Mouse (Mus musculus) small intestine, adult 2 months (tissue): ENCODE results near the gene Xrcc5. TPM values are rescaled to one million over a fixed set of nuclear protein-coding genes. Genes with fewer than 3 reads are reported as not detected.

Source experiments
- H3K27ac ChIP-seq: fragments of 200-500 bp; 2 replicates; pipeline ENCODE4 v1.5.1; 2012; ENCODE audit warnings: low read depth, low read length, control low read depth, inconsistent platforms; ENCODE audit not compliant: insufficient read depth
- H3K27me3 ChIP-seq: fragments of 200-500 bp; 2 replicates; pipeline ENCODE4 v1.6.1; 2012; ENCODE audit warnings: mild to moderate bottlenecking, moderate library complexity, low read length, inconsistent platforms; ENCODE audit not compliant: control insufficient read depth, insufficient read depth
- H3K36me3 ChIP-seq: fragments of 200-500 bp; 2 replicates; pipeline ENCODE4 v1.6.1; 2012; ENCODE audit warnings: mild to moderate bottlenecking, low read length, control low read depth, inconsistent platforms; ENCODE audit not compliant: control insufficient read depth, insufficient read depth
- H3K4me1 ChIP-seq: fragments of 200-500 bp; 2 replicates; pipeline ENCODE4 v1.6.1; 2012; ENCODE audit warnings: low read length, inconsistent platforms, mixed read lengths; ENCODE audit not compliant: control insufficient read depth, insufficient read depth, insufficient read length
- H3K4me3 ChIP-seq: fragments of 200-500 bp; 2 replicates; pipeline ENCODE4 v1.5.1; 2012; ENCODE audit warnings: low read depth, mild to moderate bottlenecking, control low read depth, inconsistent platforms, low read length, moderate library complexity
- CTCF ChIP-seq: fragments of 200-500 bp; IDR thresholded peaks from 2 replicates; pipeline ENCODE4 v1.5.1; 2012; ENCODE audit warnings: low read depth, mild to moderate bottlenecking, control low read depth, inconsistent platforms, low read length, moderate library complexity, mixed read lengths; ENCODE audit not compliant: insufficient replicate concordance, insufficient read length; ENCODE audit errors: extremely low read depth
- POLR2A ChIP-seq: fragments of 200-500 bp; IDR thresholded peaks from 2 replicates; pipeline ENCODE4 v1.6.1; 2012; ENCODE audit warnings: low read depth, mild to moderate bottlenecking, control low read depth, inconsistent platforms, low read length, moderate library complexity
- WGBS: fragments of 180-500 bp; shearing (Covaris S2); methylation state at CpG from one replicate; pipeline ENCODE4 v1.1.7; 2018; 5-methylcytosine and 5-hydroxymethylcytosine counted together
- polyA plus RNA-seq: library from polyadenylated mRNA; depleted of rRNA; stranded (reverse); fragments of >200 nt; gene quantifications from 2 replicates; pipeline ENCODE4 v1.2.3, GENCODE M21; 2012

The Xrcc5 gene
- polyA plus RNA-seq, 1 experiment, result 0.57 TPM

DNA sequence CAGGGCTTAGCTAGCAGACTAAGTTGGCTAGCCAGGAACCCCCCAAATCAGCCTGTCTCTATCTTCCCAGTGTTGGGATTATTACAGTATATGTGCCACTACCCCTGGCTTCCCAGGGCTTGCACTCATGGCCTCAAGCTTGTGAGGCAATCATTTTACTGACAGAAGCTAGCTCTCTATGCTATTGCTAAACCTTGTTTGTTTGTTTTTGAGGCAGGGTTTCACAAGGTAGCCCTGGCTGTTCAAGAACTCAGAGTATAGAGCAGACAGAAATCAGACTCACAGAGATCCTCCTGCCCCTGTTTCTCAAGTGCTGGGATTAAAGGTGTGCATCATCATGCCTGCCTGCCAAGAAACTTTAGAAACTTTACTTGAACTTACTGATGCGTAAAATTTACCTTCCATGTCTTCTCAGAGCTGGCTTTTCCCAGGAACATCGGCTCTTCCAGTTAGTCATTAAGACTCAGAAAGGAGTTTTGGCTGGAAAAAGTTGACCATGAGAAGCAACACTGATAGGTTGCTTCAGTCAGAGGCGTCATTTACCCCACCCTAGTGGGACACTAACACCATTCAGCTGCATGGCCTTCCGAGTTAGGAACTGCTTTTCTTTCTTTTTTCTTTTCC, 18.6 kb upstream of the Xrcc5 start:
- TF ChIP-seq POLR2A (no peak), CTCF (no peak)
- Histone ChIP-seq H3K27ac (no peak overlapping the region), H3K27me3 (no peaks in the 10 kb centered on the region), H3K36me3 (no peaks in the 10 kb centered on the region), H3K4me3 (no peak overlapping the region), H3K4me1 (no peaks in the 10 kb centered on the region; the same call in 1 of the 2 replicates)
- WGBS, result 89% methylated on average over 4 of the region's 4 CpGs

DNA sequence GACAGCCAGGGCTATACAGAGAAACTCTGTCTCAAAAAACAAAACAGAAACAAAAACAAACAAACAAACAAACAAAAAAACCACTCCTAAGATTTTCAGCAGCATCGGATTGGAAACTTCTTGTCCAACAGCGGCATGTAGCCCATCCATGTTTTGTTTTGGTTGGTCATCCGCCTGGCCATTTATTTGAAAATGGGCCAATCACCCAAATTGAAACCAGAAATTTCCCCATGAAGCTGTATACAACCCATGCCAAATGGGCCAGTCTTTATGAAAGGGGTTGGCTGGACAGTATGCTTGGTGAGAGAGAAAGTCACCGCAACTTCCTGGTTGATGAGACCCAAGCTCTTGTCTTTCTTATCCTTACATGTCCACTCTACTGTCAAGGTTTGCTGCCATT, 16.3 kb upstream of the Xrcc5 start:
- 93% methylated on average over 4 of the region's 4 CpGs for WGBS
- Histone ChIP-seq H3K27ac (no peak overlapping the region), H3K4me1 (no peaks in the 10 kb centered on the region; the same call in 1 of the 2 replicates), H3K27me3 (no peaks in the 10 kb centered on the region), H3K4me3 (no peak overlapping the region), H3K36me3 (no peaks in the 10 kb centered on the region)
- TF ChIP-seq CTCF, result no peak
- TF ChIP-seq POLR2A, result no peak

DNA sequence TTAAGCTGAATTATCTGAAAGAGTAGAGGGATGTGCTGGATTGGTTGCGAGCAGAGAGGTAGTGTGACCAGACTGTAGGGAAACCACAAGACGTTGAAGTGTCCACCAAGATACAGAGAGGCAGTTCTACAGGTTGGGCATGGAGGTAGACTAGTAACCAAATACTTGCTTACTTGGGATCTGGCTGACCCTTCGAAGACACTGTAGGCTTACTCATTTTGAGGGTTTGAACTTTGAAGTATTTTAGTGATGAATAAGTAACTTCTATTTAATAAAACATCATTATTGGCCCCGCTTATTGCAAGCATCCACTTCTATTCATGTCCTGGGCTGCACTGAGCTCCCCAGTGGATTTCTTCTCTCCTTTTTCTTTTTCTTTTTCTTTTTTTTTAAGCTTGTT, 15.8 kb upstream of the Xrcc5 start:
- 93% methylated on average over 4 of the region's 4 CpGs for WGBS
- TF ChIP-seq CTCF, result no peak
- no peak for TF ChIP-seq POLR2A
- H3K27ac ChIP-seq, result no peak overlapping the region

DNA sequence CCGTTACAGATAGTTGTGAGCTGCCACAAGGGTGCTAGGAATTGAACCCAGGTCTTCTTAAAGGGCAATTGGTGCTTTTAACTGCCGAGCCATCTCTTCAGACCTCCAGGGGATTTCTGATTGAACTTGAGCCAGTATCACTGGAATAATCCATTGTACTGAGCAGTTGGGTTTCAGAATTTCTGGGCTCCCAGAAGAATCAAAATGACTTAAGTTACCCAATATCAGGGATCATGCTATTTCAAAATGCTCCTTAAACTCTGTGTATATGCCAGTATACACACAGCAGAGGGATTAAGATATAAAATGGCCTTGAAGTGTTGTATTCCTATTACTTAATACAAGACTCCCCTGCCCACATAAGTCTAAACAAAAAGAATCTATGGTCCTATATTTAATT, 15.3 kb upstream of the Xrcc5 start:
- Histone ChIP-seq H3K27me3 (no peaks in the 10 kb centered on the region), H3K36me3 (no peaks in the 10 kb centered on the region), H3K4me1 (no peaks in the 10 kb centered on the region; the same call in 1 of the 2 replicates), H3K27ac (no peak overlapping the region), H3K4me3 (no peak overlapping the region)
- no peak for TF ChIP-seq CTCF
- no peak for TF ChIP-seq POLR2A
- 96% methylated on average over 2 of the region's 2 CpGs for WGBS

More for the DNA sequence above, 15.8 kb upstream of the Xrcc5 start:
- no peaks in the 10 kb centered on the region for H3K27me3 ChIP-seq
- H3K4me1 ChIP-seq, result no peaks in the 10 kb centered on the region; the same call in 1 of the 2 replicates
- no peaks in the 10 kb centered on the region for H3K36me3 ChIP-seq
- no peak overlapping the region for H3K4me3 ChIP-seq

DNA sequence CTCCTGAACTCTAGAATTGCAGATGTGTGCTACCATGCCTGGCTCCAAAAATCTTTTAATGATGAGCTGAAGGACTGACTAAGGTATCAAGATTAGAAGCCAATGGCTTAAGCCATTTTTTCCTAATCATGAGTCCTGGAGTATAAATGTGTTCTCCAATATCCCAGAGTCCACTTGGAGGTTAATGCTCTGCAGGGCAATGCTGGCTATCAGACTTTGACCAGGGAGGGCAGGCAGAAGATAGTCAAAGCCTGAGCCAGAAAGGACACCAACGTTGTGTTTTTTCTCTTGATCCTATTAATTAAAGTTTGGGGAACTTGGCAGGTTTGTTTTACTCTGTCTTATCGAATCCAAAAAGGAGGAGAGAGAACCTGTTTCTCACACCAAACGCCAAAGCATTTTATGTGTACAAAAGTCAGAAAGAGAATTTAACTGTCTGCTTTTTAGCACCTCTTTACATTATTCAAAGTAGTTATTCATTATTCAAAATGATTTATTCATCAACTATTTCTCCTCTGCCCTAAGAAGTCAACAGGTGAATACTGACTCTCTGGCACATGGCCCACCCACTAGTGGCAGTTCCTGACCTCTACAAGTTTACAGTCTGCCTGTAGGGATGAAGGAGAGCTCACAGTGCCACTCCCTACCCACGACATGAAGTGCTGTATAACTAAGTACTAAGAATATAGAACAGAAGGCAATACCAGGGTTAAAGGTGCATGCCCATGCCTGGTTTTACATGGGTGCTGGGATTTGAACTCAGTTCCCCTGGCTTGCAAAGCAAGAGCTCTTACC, 13.2 kb upstream of the Xrcc5 start:
- H3K4me1 ChIP-seq, result peaks cover 6% of the 10 kb centered on the region; the same call in 1 of the 2 replicates
- no peak overlapping the region for H3K4me3 ChIP-seq
- WGBS, result 31% methylated on average over 4 of the region's 4 CpGs
- TF ChIP-seq CTCF, result no peak
- no peak for TF ChIP-seq POLR2A
- no peaks in the 10 kb centered on the region for H3K36me3 ChIP-seq
- no peaks in the 10 kb centered on the region for H3K27me3 ChIP-seq
- H3K27ac ChIP-seq, result peak overlapping the region; percentile 49; the same call in 1 of the 2 replicates

DNA sequence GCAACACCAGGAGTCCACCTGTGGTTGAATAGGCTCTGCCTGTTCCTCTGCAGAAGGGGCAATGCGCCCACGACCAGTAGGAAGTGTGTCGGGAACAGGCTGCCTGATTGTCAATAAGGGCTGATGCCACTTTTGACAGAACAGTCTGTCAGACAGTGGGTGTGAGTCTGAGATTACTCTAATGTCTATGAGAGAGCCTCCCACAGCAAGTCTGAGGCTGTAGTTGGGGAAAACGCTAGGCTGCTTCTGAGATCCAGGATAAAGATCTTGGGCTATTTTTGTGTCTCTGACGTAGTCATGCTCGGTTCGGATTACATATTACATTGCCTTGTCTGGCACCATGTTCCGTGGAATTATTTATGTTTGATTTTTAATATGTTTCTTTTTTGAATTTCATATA, 11.5 kb upstream of the Xrcc5 start:
- WGBS, result 83% methylated on average over 8 of the region's 8 CpGs
- H3K4me3 ChIP-seq, result no peak overlapping the region
- no peak for TF ChIP-seq POLR2A
- TF ChIP-seq CTCF, result no peak

DNA sequence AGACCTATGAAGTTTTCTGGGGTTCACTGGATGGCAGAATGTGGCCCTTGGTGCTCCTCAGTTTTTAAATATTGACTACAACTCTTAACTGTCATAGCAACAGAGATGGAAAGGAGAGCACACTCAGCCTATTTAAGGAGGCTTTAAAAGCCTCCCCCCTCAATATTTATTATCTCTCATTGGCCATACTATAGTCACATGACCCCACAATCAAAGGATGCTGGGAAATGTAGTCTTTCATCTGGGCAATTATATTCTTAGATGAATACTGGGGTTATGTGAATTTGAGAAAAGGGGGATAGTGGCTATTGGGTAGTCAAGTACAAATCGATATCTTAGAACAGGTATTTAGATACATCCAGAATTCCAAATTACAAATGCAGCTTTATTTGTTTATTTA, 5.4 kb upstream of the Xrcc5 start:
- 87% methylated on average over 1 of the region's 1 CpGs for WGBS
- Histone ChIP-seq H3K4me3 (no peak overlapping the region), H3K27ac (no peak overlapping the region), H3K4me1 (peaks cover 8% of the 10 kb centered on the region; the same call in 1 of the 2 replicates), H3K36me3 (no peaks in the 10 kb centered on the region), H3K27me3 (no peaks in the 10 kb centered on the region)
- TF ChIP-seq POLR2A (no peak), CTCF (no peak)

More for the DNA sequence above, 11.5 kb upstream of the Xrcc5 start:
- peaks cover 6% of the 10 kb centered on the region; the same call in 1 of the 2 replicates for H3K4me1 ChIP-seq
- H3K36me3 ChIP-seq, result no peaks in the 10 kb centered on the region
- H3K27me3 ChIP-seq, result no peaks in the 10 kb centered on the region
- H3K27ac ChIP-seq, result no peak overlapping the region
